Mouse (Mus musculus) urinary bladder, adult 18-20 months (tissue): ENCODE measurements around the gene Pxmp4.

Experiments used
- DNase-seq, 2 experiments: peaks; one replicate each; pipeline ENCODE4 v3.0.0; 2022; ENCODE audit warnings: low spot score in 2 of 2, mixed read lengths in 2 of 2

The Pxmp4 gene

DNA sequence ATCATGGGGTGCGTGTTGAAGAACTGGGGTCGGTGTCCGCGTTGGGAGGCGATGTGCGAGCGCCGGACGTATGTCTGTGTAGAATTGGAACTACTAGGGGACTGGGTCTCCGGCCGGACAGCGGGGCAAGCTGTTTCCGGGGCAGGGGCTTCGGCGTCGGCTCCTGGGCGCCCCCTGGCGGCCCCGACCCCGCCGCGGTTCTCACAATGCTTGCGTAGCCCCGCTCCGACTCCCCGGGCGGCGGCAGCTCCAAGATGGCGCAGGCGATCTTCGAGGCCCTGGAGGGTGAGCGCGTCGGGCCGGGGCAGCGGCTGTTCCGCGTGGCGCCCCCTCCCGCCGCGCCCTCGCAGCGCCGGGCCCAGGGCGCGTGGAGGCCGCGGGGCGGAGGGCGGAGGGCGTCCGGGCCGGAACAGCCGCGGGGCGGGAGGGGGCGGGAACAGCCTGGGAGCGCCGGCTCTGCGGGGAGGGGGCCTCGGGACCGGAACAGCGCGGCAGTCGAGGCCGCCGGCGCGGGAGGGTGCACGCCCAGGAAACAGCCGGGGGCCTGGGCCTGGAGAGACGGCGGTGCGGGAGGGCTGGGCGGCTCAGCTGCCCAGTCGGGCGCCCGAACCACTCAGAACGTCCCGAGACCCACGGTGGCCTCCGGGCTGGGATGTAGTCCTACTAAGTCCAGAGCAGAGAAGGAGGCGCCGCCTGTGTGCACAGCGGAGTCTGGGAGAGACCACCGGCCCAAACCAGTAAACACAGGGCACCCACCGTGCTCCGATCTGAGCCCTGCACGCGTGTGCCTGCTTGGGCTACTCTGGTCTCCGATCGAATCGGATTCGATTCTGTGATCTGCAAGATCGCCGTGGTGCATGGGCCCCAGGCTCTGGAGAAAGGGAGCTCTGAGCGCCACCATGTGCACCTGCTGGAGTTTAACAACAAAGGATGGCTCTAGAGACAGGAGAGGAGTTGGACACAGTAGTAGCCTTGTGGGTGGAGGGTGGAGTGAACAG is 9.9 kb upstream of the Pxmp4 start, which contains the start of the genes Zfp341 and 4930519P11Rik:
Gene Zfp341, plus strand, starts transcription at position 180 of the 998 bp plus-strand sequence.
Gene 4930519P11Rik, minus strand, starts transcription at position 320 of the 998 bp plus-strand sequence.
- peak; percentile 72 to 84 for DNase-seq

DNA sequence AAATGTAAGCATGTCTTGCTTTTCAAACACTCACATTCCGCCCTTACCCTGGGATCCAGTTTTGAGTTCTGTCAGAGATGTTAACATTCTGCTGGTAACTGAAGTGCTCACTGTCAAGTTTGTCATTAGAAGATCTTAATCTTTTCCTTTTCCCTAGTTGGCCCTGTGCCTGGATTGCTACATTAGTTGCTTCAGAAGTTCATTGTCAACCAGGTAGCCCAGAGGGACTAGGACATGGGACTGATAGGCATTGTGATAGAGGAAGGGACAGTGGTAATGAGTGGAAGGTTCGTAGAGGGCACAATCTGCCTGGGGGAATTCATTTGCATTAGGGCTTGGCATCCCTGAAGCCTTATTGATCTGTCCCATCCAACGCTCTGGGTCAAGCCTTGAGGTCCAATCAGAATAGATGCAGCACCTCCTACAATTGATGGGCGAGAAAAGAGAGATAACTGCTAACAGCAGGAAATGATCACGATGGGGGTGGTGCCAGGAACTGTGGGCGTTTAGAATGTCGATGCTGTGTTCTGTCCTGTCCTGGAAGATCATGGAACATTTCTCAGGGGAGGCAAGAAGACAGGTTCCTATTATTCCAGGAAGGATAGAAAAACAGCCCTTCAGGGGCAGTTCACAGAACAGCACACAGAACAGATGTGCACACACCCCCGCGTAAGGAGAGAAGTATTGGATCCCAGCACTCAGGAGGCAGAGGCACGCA is 5.7 kb upstream of the Pxmp4 start:
- no peak for DNase-seq

DNA sequence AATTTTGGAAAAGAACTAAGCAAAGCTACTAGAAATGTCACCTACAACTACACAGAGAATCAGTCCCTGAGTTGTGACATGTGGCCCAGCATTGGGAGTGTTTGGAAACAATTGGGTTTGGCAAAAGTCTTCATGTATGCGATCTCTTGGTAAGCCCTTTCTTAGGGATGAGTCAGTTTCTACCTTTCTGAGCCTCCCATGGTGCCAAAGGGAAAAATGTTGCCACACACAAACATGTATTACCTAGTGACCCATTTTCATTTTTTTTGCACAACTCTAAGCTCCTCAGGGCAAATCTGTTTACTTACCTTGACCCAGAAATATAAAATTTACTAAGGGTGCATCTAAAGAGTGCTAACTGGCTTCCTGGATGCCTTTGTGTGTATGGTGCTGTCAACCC is 3.5 kb upstream of the Pxmp4 start:
- no peak for DNase-seq

DNA sequence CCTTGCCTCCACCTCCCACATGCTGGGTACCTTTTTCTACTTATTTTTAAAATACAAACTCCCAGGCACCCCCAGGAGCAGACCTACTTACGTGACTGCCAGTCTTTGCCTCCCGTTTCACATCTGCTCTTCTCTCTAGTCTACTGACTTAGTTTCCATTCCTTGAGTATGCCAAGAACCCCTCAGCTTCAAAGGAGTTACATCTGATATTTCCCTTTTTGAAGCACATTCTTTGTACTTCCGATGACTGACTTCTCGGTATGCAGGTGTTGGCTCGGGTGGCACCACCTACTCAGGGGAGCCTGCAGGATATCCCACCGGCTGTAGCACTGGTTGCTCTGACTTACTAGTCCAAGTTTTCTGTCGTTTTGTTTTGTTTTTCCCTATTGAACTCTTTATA is 648 bp upstream of the Pxmp4 start:
- no peak for DNase-seq

DNA sequence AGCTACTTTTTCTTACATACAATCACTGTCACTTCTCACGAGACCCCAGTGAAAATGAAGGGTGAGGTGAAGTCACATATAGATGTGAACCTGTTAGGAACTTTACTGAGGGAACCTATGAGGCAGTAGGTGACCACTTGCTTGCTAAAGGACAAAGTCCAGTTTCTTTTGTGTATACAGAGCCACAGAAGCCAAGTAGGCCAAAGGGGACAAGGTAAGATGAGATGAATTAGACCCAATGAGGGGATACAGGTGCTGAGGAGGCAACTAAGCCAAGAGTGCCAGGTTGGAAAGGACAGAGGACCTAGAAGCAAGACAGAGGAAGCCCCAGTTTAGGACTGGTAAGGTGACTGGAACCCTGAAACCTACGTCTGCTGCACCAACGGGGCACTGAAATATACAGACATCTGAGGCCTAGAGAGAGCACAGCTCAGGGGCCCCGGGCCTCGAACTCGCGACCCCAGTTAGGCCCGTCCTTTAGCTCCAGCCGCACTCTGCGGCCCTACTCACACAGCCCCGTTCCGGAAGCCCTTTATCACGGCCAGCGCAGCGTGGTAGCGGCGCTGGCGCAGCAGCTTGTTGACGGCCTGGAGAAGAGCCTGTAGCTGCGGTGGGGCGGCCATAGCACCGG is 386 bp downstream of the Pxmp4 start:
- DNase-seq, result no peak

DNA sequence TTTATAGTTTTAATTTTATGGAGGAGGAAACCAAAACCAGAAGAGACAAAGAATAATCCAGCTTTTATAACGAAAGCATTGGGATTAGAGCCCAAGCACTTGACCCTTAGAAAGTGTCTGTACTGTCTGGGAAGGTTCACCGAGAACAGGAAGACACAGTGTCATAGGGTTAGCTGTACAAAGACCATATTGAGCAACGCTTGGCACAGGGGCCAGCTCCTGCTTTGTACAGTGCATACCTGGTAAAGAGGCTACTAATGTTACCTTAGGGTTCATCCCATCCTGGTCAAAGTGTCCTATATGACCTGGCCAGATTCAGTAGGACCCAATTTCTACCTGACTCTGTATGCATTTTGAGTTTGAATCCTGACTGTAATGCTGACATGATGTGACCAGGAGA is 2.2 kb downstream of the Pxmp4 start:
- no peak for DNase-seq

DNA sequence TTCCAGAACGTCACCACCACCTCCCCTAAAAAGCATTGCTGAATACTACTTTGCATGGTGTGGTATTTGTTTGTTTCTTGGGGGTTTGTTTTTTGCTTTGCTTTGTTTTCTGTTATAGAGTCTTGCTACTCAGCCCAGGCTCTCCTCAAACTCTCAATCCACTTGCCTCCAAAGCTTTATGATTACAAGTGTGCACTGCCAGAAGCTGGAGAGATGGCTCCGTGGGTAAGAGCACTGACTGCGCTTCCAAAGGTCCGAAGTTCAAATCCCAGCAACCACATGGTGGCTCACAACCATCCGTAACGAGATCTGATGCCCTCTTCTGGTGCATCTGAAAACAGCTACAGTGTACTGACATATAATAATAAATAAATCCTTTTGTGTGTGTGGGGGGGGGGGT is 2.9 kb downstream of the Pxmp4 start:
- DNase-seq, result no peak

DNA sequence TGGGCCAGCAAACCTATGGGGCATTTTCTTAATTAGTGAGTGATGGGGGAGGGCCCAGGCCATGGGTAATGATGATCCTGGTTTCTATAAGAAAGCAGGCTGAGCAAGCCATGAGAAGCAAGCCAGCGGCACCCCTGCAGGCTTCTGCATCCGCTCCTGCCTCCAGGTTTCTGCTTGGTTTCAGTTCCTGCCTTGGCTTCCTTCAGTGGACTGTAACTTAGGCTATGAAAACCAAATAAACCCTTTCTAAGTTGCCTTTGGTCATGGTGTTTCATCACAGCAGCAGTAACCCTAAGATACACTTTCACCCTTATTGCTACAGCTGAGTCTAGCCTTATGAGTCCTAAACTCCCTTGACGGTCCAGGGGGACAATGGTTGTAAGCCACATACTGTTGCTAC is 6.1 kb downstream of the Pxmp4 start:
- no peak for DNase-seq

DNA sequence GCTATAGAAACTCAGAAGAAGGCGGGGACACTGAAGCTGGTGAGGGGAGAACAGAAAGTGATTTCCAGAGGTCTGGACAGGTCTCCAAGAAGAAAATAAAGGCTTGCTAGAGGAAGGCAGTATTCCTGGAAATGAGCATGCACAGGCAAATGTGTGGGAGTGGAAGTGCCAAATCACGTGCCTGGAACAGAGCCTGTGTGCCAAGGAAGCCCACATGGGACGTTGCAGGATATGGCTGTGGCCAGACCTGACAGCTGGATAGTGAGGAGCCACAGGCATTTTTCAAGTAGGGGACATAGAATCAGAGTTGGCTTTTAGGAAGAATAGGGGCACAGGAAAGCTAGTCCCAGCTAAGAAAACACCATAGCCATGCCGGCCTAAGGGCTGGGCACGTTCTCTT is 7.7 kb downstream of the Pxmp4 start:
- DNase-seq, result no peak

DNA sequence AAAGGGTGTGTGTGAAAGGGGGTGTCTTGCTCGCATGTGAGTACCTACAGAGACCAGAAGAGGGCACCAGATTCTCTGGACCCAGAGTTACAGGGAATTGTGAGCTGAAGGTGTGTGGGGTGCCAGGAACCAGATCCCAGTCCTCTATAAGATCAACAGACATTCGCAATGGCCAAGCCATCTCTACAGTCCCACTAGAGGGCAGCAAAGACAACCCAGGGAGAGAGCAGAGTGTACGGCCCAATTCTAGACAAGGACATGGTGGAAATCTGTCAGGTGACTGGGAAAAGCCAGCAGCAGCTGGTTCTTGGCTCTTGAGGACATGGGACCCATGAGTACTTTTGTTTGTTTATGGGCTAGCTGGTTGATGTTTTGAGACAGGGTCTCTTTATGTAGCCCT is 10.5 kb downstream of the Pxmp4 start:
- no peak for DNase-seq

DNA sequence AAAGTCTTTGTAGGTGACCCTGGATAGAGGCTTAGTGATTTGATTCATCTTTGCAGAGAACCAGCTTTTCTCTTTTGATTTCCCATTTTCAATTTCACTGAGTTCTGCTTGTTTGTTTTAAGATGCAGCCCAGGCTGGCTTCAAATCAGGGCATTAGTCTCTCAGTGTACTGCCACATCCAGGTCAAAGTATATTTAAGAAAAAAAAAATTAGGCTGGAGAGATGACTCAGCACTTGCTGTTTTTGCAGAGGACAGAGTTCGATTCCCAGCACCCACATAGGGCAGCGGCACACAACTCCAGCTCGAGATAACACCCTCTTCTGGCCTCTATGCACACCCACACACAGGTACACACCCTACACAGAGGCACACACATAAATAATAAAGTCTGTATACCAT is 12.3 kb downstream of the Pxmp4 start:
- DNase-seq, result no peak

DNA sequence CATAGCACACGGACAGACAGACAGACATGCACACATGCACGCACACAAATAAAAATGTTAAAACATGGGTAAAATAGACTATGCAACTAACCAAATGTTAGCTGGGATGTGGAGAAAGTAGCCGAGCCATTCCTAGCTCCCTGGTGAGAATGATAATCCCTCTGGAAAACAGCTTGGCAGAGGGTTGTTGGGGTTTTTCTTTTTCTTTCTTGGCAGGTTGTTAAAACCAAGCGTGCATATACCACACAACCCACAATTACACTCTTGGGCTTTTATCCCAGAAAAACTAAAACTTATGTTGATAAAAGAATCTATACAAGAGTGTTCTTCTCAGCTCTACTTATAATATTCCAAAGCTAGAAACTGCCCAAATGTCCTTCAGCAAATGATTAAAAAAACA is 14.5 kb downstream of the Pxmp4 start:
- no peak for DNase-seq

DNA sequence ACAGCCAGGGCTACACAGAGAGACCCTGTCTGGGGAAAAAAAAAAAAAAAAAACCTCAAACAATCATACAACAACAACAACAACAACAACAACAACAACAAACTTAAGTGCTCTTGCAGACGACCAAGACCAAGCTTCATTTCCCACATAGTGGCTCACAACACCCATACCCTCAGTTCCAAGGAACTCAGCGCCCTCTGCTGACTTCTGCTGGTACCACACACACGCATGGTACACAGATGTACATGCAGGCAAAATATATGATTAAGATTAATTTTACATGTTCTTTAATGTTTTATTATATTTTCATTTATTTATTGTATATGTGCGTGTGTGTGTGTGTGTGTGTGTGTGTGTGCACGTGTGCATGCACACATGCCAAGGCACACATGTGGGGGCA is 17.1 kb downstream of the Pxmp4 start:
- no peak for DNase-seq

DNA sequence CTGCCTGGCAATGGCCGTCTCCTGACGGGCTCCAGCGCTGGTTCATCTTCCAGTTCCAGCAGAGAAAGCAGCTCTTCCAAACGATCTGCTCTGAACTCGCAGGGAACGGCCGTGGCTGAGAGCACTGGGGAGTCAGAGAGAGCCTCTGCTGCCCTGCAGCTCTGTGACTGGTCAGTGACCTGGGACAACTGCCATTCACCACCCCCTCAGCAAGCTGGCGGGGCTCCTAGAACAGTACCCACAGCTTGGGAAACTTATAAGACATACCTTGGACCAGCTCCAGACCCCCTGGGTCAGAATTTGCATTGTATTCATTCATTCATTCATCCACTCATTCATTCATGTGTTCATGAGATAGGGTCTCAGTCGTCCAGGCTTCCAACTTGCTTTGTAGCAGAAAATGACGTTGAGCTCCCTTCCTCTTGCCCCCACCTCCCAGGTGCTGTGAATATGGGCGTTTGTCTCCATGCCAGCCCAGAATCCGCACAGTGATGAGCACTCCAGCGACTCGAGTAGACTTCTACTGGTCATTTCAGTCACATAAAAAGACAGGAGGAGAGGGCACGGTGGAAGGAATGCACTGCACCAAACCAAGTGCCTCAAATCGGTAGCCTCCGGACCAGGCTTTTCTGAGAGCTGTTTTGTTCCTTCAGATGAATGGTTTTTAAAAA is 18.4 kb downstream of the Pxmp4 start:
- DNase-seq, result no peak

DNA sequence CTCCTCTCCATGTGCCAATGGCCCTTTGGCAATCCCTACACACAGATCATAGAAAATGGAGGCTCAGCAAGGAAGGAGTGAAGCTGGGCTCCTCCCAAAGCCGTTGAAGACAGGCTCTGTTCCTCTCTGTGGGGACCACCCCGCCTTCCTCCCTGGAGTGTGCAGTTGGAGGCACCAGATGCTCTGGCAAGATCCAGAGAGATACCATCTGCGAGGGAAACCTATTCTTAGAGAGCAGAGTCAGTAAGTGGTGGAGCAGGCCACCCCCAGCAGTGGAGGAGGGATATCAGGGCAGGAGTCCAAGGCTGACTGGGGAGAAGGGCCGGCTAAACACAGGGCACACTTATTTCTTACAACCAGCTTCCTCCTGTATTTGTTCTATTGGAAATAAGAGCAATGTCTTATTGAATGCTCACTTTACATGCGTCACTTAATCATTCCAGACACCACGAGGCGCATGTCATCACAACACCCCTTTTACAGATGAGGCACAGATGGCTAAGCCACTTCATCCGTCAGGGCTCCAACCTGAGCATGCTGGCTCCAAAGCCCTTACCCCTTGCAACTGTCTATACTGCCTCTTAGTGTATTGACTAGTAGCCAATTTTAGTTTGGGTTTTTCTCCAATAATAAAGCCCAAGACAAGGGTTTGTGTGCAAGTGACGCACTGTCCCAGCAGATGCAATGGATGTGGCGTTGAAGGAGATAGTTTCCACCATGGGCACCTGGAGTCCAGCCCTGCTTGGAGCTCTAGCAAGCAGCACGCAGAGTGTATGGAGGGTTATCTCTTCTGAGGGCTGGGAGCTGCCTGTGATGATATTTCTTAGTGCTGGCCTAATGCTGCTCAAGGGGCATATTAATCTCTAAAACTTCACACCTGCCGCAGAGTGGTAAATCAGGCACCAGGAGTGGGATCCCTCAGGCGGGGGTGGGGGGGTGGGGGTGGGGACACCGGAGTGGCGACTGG is 19.3 kb downstream of the Pxmp4 start:
- no peak for DNase-seq

DNA sequence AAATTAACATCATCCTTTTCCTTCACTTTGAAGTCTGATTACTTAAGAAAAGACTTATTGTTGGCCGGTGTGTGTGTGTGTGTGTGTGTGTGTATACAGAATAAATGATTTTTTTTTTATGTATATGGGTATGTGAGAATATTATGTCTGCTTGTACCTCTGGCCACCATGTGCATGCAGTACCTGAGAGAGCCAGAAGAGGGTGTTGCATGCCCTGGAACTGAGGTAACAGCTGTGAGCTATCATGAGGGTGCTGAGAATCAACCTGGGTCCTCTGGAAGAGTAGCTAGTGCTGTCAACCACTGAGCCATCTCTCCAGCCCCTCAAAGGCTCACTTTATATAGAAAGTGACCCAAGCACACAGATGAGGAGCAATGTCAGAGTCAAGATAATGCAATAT is 22.1 kb downstream of the Pxmp4 start:
- DNase-seq, result no peak

DNA sequence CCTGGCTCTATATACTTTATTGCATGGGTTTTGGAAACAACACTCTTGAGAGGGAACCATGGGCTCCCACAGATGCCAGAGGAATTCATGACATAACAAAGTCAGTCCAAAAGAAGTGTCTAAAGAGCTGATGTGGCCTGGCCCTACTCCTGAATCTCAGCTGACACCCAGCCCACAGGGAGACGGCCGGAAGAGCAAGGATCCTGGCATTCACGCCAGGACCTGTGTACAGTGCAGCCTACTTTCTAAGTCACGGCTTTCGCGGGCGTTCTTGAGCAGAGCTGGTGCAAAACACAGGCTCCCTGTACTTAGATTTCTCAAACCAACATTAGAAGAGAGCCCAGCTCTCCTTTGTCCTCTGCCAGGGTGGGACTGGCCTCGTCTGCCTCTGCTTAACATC is 22.9 kb downstream of the Pxmp4 start:
- no peak for DNase-seq

DNA sequence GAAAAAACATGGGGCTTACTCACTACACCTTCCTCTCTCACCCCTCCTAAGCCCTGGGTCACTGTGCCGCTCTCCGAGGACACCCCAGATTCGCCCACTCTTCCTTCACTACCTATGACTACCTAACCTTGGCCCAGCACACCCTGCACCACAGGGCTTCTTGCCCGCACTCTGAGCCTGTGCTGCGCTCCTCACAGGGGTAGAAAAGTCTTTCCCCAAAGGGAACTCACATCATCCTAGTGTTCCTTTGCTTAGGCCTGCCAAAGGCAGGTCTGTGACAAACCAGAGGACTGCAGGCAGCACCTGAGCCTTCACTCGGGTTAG is 25.8 kb downstream of the Pxmp4 start:
- no peak for DNase-seq

DNA sequence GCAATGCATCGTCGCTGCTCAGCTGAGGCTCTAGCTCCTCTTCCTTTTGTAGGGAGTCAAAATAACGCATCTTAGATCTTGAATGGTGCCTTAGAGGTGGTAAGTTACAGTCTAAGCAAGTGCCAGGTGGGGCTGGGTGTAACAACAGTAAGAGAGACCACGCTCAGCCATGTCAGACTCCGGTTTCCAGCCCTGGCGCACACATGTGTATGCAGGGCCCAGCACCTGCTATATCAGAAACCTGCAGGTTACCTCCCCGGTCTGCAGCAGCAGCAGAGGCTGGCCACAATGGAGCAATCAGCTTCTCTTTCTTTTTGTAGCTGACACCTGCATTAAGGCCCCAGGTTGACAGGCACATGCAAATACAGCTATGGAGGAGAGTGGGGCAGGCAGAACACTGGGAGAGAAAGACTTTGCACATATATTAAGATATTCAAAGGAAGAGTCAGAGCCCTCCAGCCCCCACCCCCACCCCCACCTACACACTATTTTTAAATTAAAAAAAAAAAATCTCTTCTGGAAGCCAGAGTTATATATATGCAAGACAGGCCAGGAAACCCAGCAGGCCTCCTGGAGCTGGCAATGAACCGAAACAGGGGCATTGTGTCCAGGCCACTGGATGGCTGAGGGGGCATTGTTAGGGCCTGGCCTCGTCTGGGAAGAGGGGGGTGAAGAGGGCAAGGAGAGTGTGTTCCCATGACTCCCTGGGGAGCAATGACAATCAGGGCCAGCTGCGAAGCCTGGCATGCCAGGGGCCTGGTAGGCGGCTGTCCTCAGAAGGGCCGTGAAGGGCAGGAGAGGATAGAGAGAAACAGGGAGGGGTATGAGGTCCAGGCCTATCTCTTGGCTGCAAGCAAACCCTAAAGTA is 26.4 kb downstream of the Pxmp4 start:
- DNase-seq, result no peak

DNA sequence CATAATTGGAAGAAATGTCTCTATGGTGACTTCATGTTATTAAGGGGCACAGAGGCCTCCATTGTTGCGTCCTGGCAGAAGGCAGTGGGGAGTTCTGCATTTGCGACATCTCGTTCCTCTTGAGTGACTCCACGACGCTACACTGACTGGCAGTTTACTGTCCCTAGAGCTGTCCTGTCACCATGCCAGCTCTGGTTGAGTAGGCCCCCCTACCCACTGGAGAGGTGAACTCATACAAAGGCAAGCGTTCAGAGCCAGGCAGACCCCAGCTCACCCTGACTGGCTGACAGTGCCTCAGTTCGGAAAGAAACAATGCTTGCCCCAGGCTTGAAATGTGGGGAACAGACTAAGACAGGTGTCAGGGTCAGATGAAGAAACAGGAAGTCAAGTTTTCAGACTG is 29.2 kb downstream of the Pxmp4 start:
- DNase-seq, result no peak
